9 mouse cellular contexts compared by ENCODE assay signal in the genomic region with DNA sequence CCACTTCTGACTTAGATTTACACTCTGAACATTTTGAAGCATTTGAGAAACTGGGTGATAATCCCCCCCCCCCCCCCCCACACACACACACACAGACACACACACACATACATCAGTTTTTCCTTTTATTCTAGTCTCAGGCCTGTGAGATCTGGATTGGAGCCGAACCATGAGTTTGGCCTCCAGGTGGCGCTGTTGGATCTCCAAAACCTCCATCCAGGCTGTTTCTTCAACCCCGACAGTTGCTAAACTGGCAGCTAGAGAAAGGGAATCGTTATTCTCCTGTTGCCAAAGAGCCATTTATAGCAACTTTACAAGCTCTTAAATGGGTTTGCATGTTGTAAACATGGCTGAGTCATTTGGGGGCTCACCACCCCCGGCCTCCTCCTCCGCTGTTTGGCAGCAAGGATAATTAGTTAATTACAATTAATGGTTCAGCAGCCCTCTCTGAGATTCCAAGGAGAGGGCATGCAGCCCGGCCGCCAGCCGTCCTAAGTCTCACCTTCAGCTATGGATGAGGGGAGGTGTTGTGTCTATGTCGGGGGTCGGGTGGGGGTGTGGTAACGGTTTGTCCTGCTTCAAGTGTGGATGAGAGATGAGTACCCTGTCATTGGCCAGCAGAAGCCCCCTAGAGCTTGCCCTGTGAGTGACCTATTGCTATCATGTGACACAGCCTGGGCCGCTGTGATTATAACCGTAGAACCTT.
DNase-seq lines count a peak whose midpoint lies in the region; ATAC-seq and TF ChIP-seq lines count a peak whose summit lies in the region.
"Had no signal": no experiment of that assay in that cellular context is flagged by ENCODE, and none has a peak within 500 bp of the region (broad histone marks: within the 10 kb centered on the region; RNA-seq: fewer than 3 reads in every experiment).

No protein-coding gene starts in this region.

- no peaks in the 10 kb centered on the region for H3K36me3 ChIP-seq in kidney, adult 2 months (ENCODE audit: control insufficient read depth, insufficient read depth, low read length)
- H3K36me3 ChIP-seq in kidney, embryonic 16.5 days (ENCODE audit: insufficient read depth, low read length) = peaks cover 15% of the 10 kb centered on the region; the same call in 1 of the 2 replicates
- no peaks in the 10 kb centered on the region for H3K36me3 ChIP-seq in liver, embryonic 14.5 days (replicated peaks; ENCODE audit: control insufficient read depth, insufficient read depth, low read depth)

- no peaks in the 10 kb centered on the region for H3K27me3 ChIP-seq in kidney, adult 2 months (replicated peaks; ENCODE audit: control insufficient read depth, insufficient read depth, low read length)
- no peaks in the 10 kb centered on the region for H3K27me3 ChIP-seq in kidney, embryonic 16.5 days (ENCODE audit: insufficient read depth, low read length)
- H3K27me3 ChIP-seq in liver, embryonic 14.5 days (ENCODE audit: control insufficient read depth, insufficient read depth, low read length) = no peaks in the 10 kb centered on the region
- H3K27me3 ChIP-seq: embryonic facial prominence, embryonic 12.5 days had no signal

- no peak overlapping the region for H3K9ac ChIP-seq in kidney, embryonic 16.5 days (replicated peaks; ENCODE audit: low read length)
- no peak overlapping the region for H3K9ac ChIP-seq in liver, embryonic 14.5 days (replicated peaks)
- H3K9ac ChIP-seq: embryonic facial prominence, embryonic 12.5 days had no signal

- H3K4me1 ChIP-seq in kidney, adult 2 months (ENCODE audit: control insufficient read depth, insufficient read depth, low read length) = no peaks in the 10 kb centered on the region
- H3K4me1 ChIP-seq in kidney, embryonic 16.5 days (ENCODE audit: insufficient read depth, low read length) = 0 out of 2 replicates have a peak, but pooled peaks cover 2% of the 10 kb centered on the region
- no peaks in the 10 kb centered on the region for H3K4me1 ChIP-seq in liver, embryonic 14.5 days (replicated peaks; ENCODE audit: control insufficient read depth in 2 of 2, insufficient read depth in 2 of 2, low read length in 1 of 2)
- H3K4me1 ChIP-seq: embryonic facial prominence, embryonic 12.5 days had no signal

- DNase-seq in kidney, adult 2 months = peak; percentile 86
- peak; percentile 81 for DNase-seq in cerebellum, adult 8-10 months
- peak; percentile 63 to 86 for DNase-seq in frontal cortex, postnatal 10 days (ENCODE audit: low spot score in 2 of 2)
- DNase-seq in kidney, postnatal 25 days = peak; percentile 84 to 91
- peak; percentile 24 to 35 (median 26) for DNase-seq in liver, embryonic 14.5 days (ENCODE audit: low read depth in 3 of 3, low spot score in 3 of 3)
- peak; percentile 56 for DNase-seq in ovary, postnatal 10 days (ENCODE audit: low spot score)
- peak; percentile 66 for DNase-seq in thymus, postnatal 25 days

- ATAC-seq in kidney, embryonic 16.5 days (ENCODE audit: low FRiP score, low TSS enrichment) = no peak
- ATAC-seq in liver, embryonic 14.5 days (ENCODE audit: insufficient read depth) = no peak

- TF ChIP-seq POLR2A in kidney, adult 2 months (IDR thresholded peaks at IDR 0.05; ENCODE audit: low read depth, low read length) = no peak

- H3K27ac ChIP-seq in kidney, adult 2 months (ENCODE audit: insufficient read depth, low read depth, low read length) = no peak overlapping the region
- no peak overlapping the region for H3K27ac ChIP-seq in kidney, embryonic 16.5 days (ENCODE audit: low read length)
- H3K27ac ChIP-seq in liver, embryonic 14.5 days = no peak overlapping the region
- H3K27ac ChIP-seq: embryonic facial prominence, embryonic 12.5 days had no signal

- peak; percentile 81 for TF ChIP-seq CTCF in kidney, adult 2 months (conservative IDR thresholded peaks at IDR 0.05; ENCODE audit: insufficient read depth, insufficient read length, low read depth, low read length)
- TF ChIP-seq CTCF in liver, embryonic 14.5 days (IDR thresholded peaks at IDR 0.05; ENCODE audit: low read depth) = peak; percentile 79

- no peak for TF ChIP-seq EP300 in liver, embryonic 14.5 days (IDR thresholded peaks at IDR 0.05; ENCODE audit: low read depth)

- H3K4me3 ChIP-seq in kidney, adult 2 months (ENCODE audit: insufficient read depth, low read depth, low read length) = no peak overlapping the region
- H3K4me3 ChIP-seq in kidney, embryonic 16.5 days (ENCODE audit: low read length) = no peak overlapping the region
- no peak overlapping the region for H3K4me3 ChIP-seq in liver, embryonic 14.5 days (ENCODE audit: insufficient read depth in 1 of 2, low read depth in 2 of 2, low read length in 2 of 2)
- H3K4me3 ChIP-seq: embryonic facial prominence, embryonic 12.5 days had no signal

- no peaks in the 10 kb centered on the region for H3K9me3 ChIP-seq in kidney, embryonic 16.5 days (ENCODE audit: low read length)
- H3K9me3 ChIP-seq in liver, embryonic 14.5 days (ENCODE audit: control insufficient read depth, low read length) = no peaks in the 10 kb centered on the region
- H3K9me3 ChIP-seq: embryonic facial prominence, embryonic 12.5 days had no signal

- WGBS in kidney, adult 2 months = 19% methylated on average over 14 of the region's 14 CpGs
- WGBS in kidney, embryonic 16.5 days = 26% methylated on average over 14 of the region's 14 CpGs
- 47% methylated on average over 14 of the region's 14 CpGs for WGBS in liver, embryonic 14.5 days (ENCODE audit: insufficient replicate concordance)

- no peak overlapping the region for H3K4me2 ChIP-seq in kidney, embryonic 16.5 days (replicated peaks; ENCODE audit: low read depth, low read length)
- no peak overlapping the region for H3K4me2 ChIP-seq in liver, embryonic 14.5 days (ENCODE audit: low read depth)
- H3K4me2 ChIP-seq: embryonic facial prominence, embryonic 12.5 days had no signal

Comparison
In these comparisons a context has a peak if more than half of its experiments do, and no peak if none do; other contexts are left out.
1. DNase-seq: peak in every context shown above with its lines; median percentile 88 in kidney, postnatal 25 days; 86 in kidney, adult 2 months; 81 in cerebellum, adult 8-10 months; 74 in frontal cortex, postnatal 10 days; 66 in thymus, postnatal 25 days; 56 in ovary, postnatal 10 days; 26 in liver, embryonic 14.5 days.